Mouse (Mus musculus) liver, postnatal 0 days (tissue): ENCODE results near the gene Elmo1. TPM values are rescaled to one million over a fixed set of nuclear protein-coding genes. Genes with fewer than 3 reads are reported as not detected.

Experiments
- ATAC-seq: fragments of 200-750 bp; cut with Nextera tagmentation; 2 replicates; pipeline ENCODE4 v1.8.0; 2017; ENCODE audit warnings: mild to moderate bottlenecking, moderate library complexity
- DNase-seq: peaks from one replicate; pipeline ENCODE4 v3.0.0-alpha.2; 2016
- H3K27ac ChIP-seq: fragments of 300-500 bp; sonication (generic); 2 replicates; pipeline ENCODE4 v1.5.1; 2014; ENCODE audit warnings: antibody characterized with exemption, moderate library complexity, mild to moderate bottlenecking, low read depth
- H3K27me3 ChIP-seq: fragments of 300-500 bp; sonication (generic); 2 replicates; pipeline ENCODE4 v1.6.1; 2014; ENCODE audit warnings: low read length, control low read depth, mixed read lengths; ENCODE audit not compliant: insufficient read depth
- H3K36me3 ChIP-seq: fragments of 300-500 bp; sonication (generic); replicated peaks from 2 replicates; pipeline ENCODE4 v1.6.1; 2014; ENCODE audit warnings: mild to moderate bottlenecking, control low read depth, low read length, moderate library complexity, mixed read lengths; ENCODE audit not compliant: insufficient read depth
- H3K4me1 ChIP-seq: fragments of 300-500 bp; sonication (generic); 2 replicates; pipeline ENCODE4 v1.6.1; 2014; ENCODE audit warnings: antibody characterized with exemption, mild to moderate bottlenecking, control low read depth; ENCODE audit not compliant: insufficient read depth
- H3K4me2 ChIP-seq: fragments of 300-500 bp; sonication (generic); 2 replicates; pipeline ENCODE4 v1.6.1; 2014; ENCODE audit warnings: low read depth, mild to moderate bottlenecking, low read length, moderate library complexity, mixed read lengths
- H3K4me3 ChIP-seq: fragments of 300-500 bp; sonication (generic); 2 replicates; pipeline ENCODE4 v1.5.1; 2014; ENCODE audit warnings: low read depth, low read length
- H3K9ac ChIP-seq: fragments of 300-500 bp; sonication (generic); replicated peaks from 2 replicates; pipeline ENCODE4 v1.6.1; 2014; ENCODE audit warnings: mild to moderate bottlenecking, moderate library complexity
- H3K9me3 ChIP-seq: fragments of 300-500 bp; sonication (generic); 2 replicates; pipeline ENCODE4 v1.6.1; 2016; ENCODE audit warnings: mild to moderate bottlenecking, control low read depth, low read length, mixed read lengths
- CTCF ChIP-seq: sonication (generic); IDR thresholded peaks from 2 replicates; pipeline ENCODE4 v1.5.1; 2016; ENCODE audit warnings: antibody characterized with exemption, low read depth
- EP300 ChIP-seq: IDR thresholded peaks from 2 replicates; pipeline ENCODE4 v1.6.1; 2016; ENCODE audit warnings: antibody characterized with exemption, low read depth, mild to moderate bottlenecking
- WGBS: fragments of 180-500 bp; shearing (Covaris S2); extraction: QIAGEN DNeasy Blood & Tissue Kit; methylation state at CpG from one replicate; pipeline ENCODE4 v1.1.7; 2014; ENCODE audit not compliant: insufficient replicate concordance; 5-methylcytosine and 5-hydroxymethylcytosine counted together
- polyA plus RNA-seq: library from polyadenylated mRNA; unstranded; fragments of >200 nt; fragmentation: Nextera tagmentation; extraction: Ambion mirVana; gene quantifications from 2 replicates; pipeline ENCODE4 v1.2.1, GENCODE M21; 2015

Elmo1 gene
- polyA plus RNA-seq, 1 experiment from 2014 or later: 3.1 TPM

- H3K27ac ChIP-seq: no peak overlapping the region
- no peak overlapping the region for H3K9ac ChIP-seq
- no peaks in the 10 kb centered on the region for H3K9me3 ChIP-seq
- TF ChIP-seq CTCF (no peak), EP300 (no peak)
- no peak overlapping the region for H3K4me3 ChIP-seq
- 65% methylated on average over 10 of the region's 10 CpGs for WGBS
- DNase-seq: no peak
- 0 out of 2 replicates have a peak, but pooled peaks cover 12% of the 10 kb centered on the region for H3K4me1 ChIP-seq
- no peaks in the 10 kb centered on the region for H3K36me3 ChIP-seq
- H3K27me3 ChIP-seq: no peaks in the 10 kb centered on the region
- peak; percentile 15; the same call in 1 of the 2 replicates for ATAC-seq
- H3K4me2 ChIP-seq: no peak overlapping the region
Observed at GRCm38 (mm10) chr13:20512317-20513240, 422.2 kb downstream of the Elmo1 start.

GRCm38 (mm10) chr13:20514721-20515120, 424.3 kb downstream of the Elmo1 start:
- Histone ChIP-seq H3K9ac (no peak overlapping the region), H3K4me1 (0 out of 2 replicates have a peak, but pooled peaks cover 12% of the 10 kb centered on the region), H3K4me3 (no peak overlapping the region), H3K27me3 (no peaks in the 10 kb centered on the region), H3K4me2 (no peak overlapping the region), H3K36me3 (no peaks in the 10 kb centered on the region), H3K27ac (no peak overlapping the region), H3K9me3 (no peaks in the 10 kb centered on the region)
- ATAC-seq (no peak), DNase-seq (no peak)
- whole genome bisulfite sequencing: 83% methylated on average over 3 of the region's 3 CpGs
- TF ChIP-seq EP300: no peak
- TF ChIP-seq CTCF: no peak

GRCm38 (mm10) chr13:20516096-20516495, 425.7 kb downstream of the Elmo1 start:
- Histone ChIP-seq H3K4me3 (no peak overlapping the region), H3K36me3 (no peaks in the 10 kb centered on the region), H3K27me3 (no peaks in the 10 kb centered on the region), H3K9me3 (no peaks in the 10 kb centered on the region), H3K4me2 (no peak overlapping the region), H3K4me1 (0 out of 2 replicates have a peak, but pooled peaks cover 12% of the 10 kb centered on the region), H3K27ac (no peak overlapping the region), H3K9ac (no peak overlapping the region)
- 72% methylated on average over 4 of the region's 4 CpGs for WGBS
- ATAC-seq (no peak), DNase-seq (no peak)
- TF ChIP-seq EP300: no peak
- no peak for TF ChIP-seq CTCF

- DNase-seq (no peak), ATAC-seq (no peak)
- WGBS: 65% methylated on average over 4 of the region's 4 CpGs
Observed at GRCm38 (mm10) chr13:20517702-20518101, 427.3 kb downstream of the Elmo1 start.

GRCm38 (mm10) chr13:20521492-20521891, 431.1 kb downstream of the Elmo1 start:
- Histone ChIP-seq H3K4me3 (no peak overlapping the region), H3K4me2 (no peak overlapping the region), H3K27me3 (no peaks in the 10 kb centered on the region), H3K4me1 (peaks cover 4% of the 10 kb centered on the region; the same call in 1 of the 2 replicates), H3K36me3 (no peaks in the 10 kb centered on the region), H3K9me3 (no peaks in the 10 kb centered on the region), H3K9ac (no peak overlapping the region), H3K27ac (no peak overlapping the region)
- DNase-seq (no peak), ATAC-seq (no peak)
- TF ChIP-seq CTCF: no peak
- no peak for TF ChIP-seq EP300
- 80% methylated on average over 3 of the region's 3 CpGs for WGBS

More at GRCm38 (mm10) chr13:20517702-20518101, 427.3 kb downstream of the Elmo1 start:
- TF ChIP-seq EP300 (no peak), CTCF (no peak)
- no peak overlapping the region for H3K9ac ChIP-seq
- H3K4me2 ChIP-seq: no peak overlapping the region
- 0 out of 2 replicates have a peak, but pooled peaks cover 5% of the 10 kb centered on the region for H3K4me1 ChIP-seq
- no peaks in the 10 kb centered on the region for H3K27me3 ChIP-seq
- H3K36me3 ChIP-seq: no peaks in the 10 kb centered on the region
- H3K9me3 ChIP-seq: no peaks in the 10 kb centered on the region
- H3K4me3 ChIP-seq: no peak overlapping the region
- H3K27ac ChIP-seq: no peak overlapping the region

- Histone ChIP-seq H3K4me2 (no peak overlapping the region), H3K36me3 (no peaks in the 10 kb centered on the region), H3K27ac (no peak overlapping the region), H3K4me1 (peaks cover 4% of the 10 kb centered on the region; the same call in 1 of the 2 replicates), H3K9me3 (no peaks in the 10 kb centered on the region), H3K27me3 (no peaks in the 10 kb centered on the region), H3K4me3 (no peak overlapping the region), H3K9ac (no peak overlapping the region)
- no peak for TF ChIP-seq EP300
- TF ChIP-seq CTCF: no peak
- 56% methylated on average over 1 of the region's 1 CpGs for WGBS
- DNase-seq: no peak
- no peak for ATAC-seq
Observed at GRCm38 (mm10) chr13:20523671-20524070, 433.3 kb downstream of the Elmo1 start.
